In genomic region chr2:58532260-58532850, GRCm38 (mm10) we compare ENCODE assay signal across 8 mouse cellular contexts. TPM values are rescaled to one million over a fixed set of nuclear protein-coding genes. Genes with fewer than 3 reads are reported as not detected.
DNase-seq lines count a peak whose midpoint lies in the region; ATAC-seq lines count a peak whose summit lies in the region.

No protein-coding gene starts in this region.

- no peaks in the 10 kb centered on the region for H3K36me3 ChIP-seq in forebrain, embryonic 12.5 days (replicated peaks)
- H3K36me3 ChIP-seq in heart, embryonic 14.5 days (ENCODE audit: control insufficient read depth, insufficient read depth, low read length), result peaks cover 18% of the 10 kb centered on the region
- peaks cover 2% of the 10 kb centered on the region; the same call in 1 of the 2 replicates for H3K36me3 ChIP-seq in kidney, embryonic 16.5 days (ENCODE audit: insufficient read depth, low read length)
- peaks cover 6% of the 10 kb centered on the region for H3K36me3 ChIP-seq in limb, embryonic 13.5 days
- H3K36me3 ChIP-seq in midbrain, embryonic 13.5 days, result peaks cover 2% of the 10 kb centered on the region; the same call in 1 of the 2 replicates
- no peaks in the 10 kb centered on the region for H3K36me3 ChIP-seq in stomach, embryonic 15.5 days

- peaks cover 51% of the 10 kb centered on the region for H3K4me1 ChIP-seq in brown adipose tissue, adult 24 weeks (ENCODE audit: control insufficient read depth, insufficient read depth, insufficient read length, low read length)
- peaks cover 52% of the 10 kb centered on the region for H3K4me1 ChIP-seq in forebrain, embryonic 12.5 days
- H3K4me1 ChIP-seq in heart, embryonic 14.5 days (ENCODE audit: control insufficient read depth in 2 of 2, insufficient read depth in 2 of 2, low read length in 2 of 2), result peaks cover 50 to 96% of the 10 kb centered on the region in 2 experiments
- peaks cover 75% of the 10 kb centered on the region for H3K4me1 ChIP-seq in kidney, embryonic 16.5 days (ENCODE audit: insufficient read depth, low read length)
- peaks cover 64% of the 10 kb centered on the region for H3K4me1 ChIP-seq in limb, embryonic 13.5 days
- H3K4me1 ChIP-seq in midbrain, embryonic 13.5 days (replicated peaks), result peaks cover 59% of the 10 kb centered on the region
- H3K4me1 ChIP-seq in stomach, embryonic 15.5 days, result peaks cover 41% of the 10 kb centered on the region

- no peaks in the 10 kb centered on the region for H3K27me3 ChIP-seq in forebrain, embryonic 12.5 days
- H3K27me3 ChIP-seq in heart, embryonic 14.5 days (ENCODE audit: control insufficient read depth, insufficient read depth, low read length), result no peaks in the 10 kb centered on the region
- no peaks in the 10 kb centered on the region for H3K27me3 ChIP-seq in kidney, embryonic 16.5 days (ENCODE audit: insufficient read depth, low read length)
- no peaks in the 10 kb centered on the region for H3K27me3 ChIP-seq in limb, embryonic 13.5 days
- no peaks in the 10 kb centered on the region for H3K27me3 ChIP-seq in midbrain, embryonic 13.5 days
- no peaks in the 10 kb centered on the region for H3K27me3 ChIP-seq in stomach, embryonic 15.5 days (replicated peaks)

- 13% methylated on average over 10 of the region's 10 CpGs for WGBS in forebrain, embryonic 12.5 days
- WGBS in heart, embryonic 14.5 days, result 22% methylated on average over 9 of the region's 10 CpGs
- 7% methylated on average over 10 of the region's 10 CpGs for WGBS in kidney, embryonic 16.5 days
- 6% methylated on average over 10 of the region's 10 CpGs for WGBS in limb, embryonic 13.5 days
- WGBS in midbrain, embryonic 13.5 days, result 14% methylated on average over 10 of the region's 10 CpGs
- 13% methylated on average over 10 of the region's 10 CpGs for WGBS in stomach, embryonic 15.5 days

- H3K27ac ChIP-seq in brown adipose tissue, adult 24 weeks (replicated peaks; ENCODE audit: low read depth, low read length), result peak overlapping the region; percentile 69
- peak overlapping the region; percentile 78 for H3K27ac ChIP-seq in forebrain, embryonic 12.5 days
- peak overlapping the region; percentile 75 for H3K27ac ChIP-seq in heart, embryonic 14.5 days (replicated peaks in 1 of 2; ENCODE audit: control insufficient read depth in 1 of 2, insufficient read depth in 1 of 2, low read depth in 2 of 2, low read length in 2 of 2)
- peak overlapping the region; percentile 82 for H3K27ac ChIP-seq in kidney, embryonic 16.5 days (ENCODE audit: low read length)
- H3K27ac ChIP-seq in limb, embryonic 13.5 days, result peak overlapping the region; percentile 77
- peak overlapping the region; percentile 74 for H3K27ac ChIP-seq in midbrain, embryonic 13.5 days
- H3K27ac ChIP-seq in stomach, embryonic 15.5 days, result peak overlapping the region; percentile 77

- H3K9me3 ChIP-seq in forebrain, embryonic 12.5 days, result no peaks in the 10 kb centered on the region
- H3K9me3 ChIP-seq in heart, embryonic 14.5 days (ENCODE audit: control insufficient read depth, low read length), result no peaks in the 10 kb centered on the region
- no peaks in the 10 kb centered on the region for H3K9me3 ChIP-seq in kidney, embryonic 16.5 days (ENCODE audit: low read length)
- H3K9me3 ChIP-seq in limb, embryonic 13.5 days, result no peaks in the 10 kb centered on the region
- H3K9me3 ChIP-seq in midbrain, embryonic 13.5 days, result no peaks in the 10 kb centered on the region
- H3K9me3 ChIP-seq in stomach, embryonic 15.5 days, result no peaks in the 10 kb centered on the region

- ATAC-seq in forebrain, embryonic 12.5 days (ENCODE audit: low FRiP score), result peak; percentile 87
- peak; percentile 82 for ATAC-seq in heart, embryonic 14.5 days (ENCODE audit: insufficient number of reproducible peaks, insufficient read depth, low FRiP score, low read depth)
- peak; percentile 91 for ATAC-seq in kidney, embryonic 16.5 days (ENCODE audit: low FRiP score, low TSS enrichment)
- ATAC-seq in limb, embryonic 13.5 days (ENCODE audit: low FRiP score, low read depth), result peak; percentile 78
- ATAC-seq in midbrain, embryonic 13.5 days, result peak; percentile 91
- ATAC-seq in stomach, embryonic 15.5 days (ENCODE audit: insufficient read depth, low FRiP score, low read depth), result peak; percentile 84

- no peak overlapping the region for H3K4me3 ChIP-seq in brown adipose tissue, adult 24 weeks (ENCODE audit: insufficient read depth, low read depth, low read length)
- H3K4me3 ChIP-seq in forebrain, embryonic 12.5 days (replicated peaks), result no peak overlapping the region
- no peak overlapping the region for H3K4me3 ChIP-seq in heart, embryonic 14.5 days (ENCODE audit: control insufficient read depth in 1 of 2, insufficient read depth in 1 of 2, low read depth in 1 of 2, low read length in 2 of 2)
- H3K4me3 ChIP-seq in kidney, embryonic 16.5 days (ENCODE audit: low read length), result peak overlapping the region; percentile 9; the same call in 1 of the 2 replicates
- peak overlapping the region; percentile 9; the same call in 1 of the 2 replicates for H3K4me3 ChIP-seq in limb, embryonic 13.5 days
- H3K4me3 ChIP-seq in midbrain, embryonic 13.5 days (replicated peaks), result peak overlapping the region; percentile 11
- H3K4me3 ChIP-seq in stomach, embryonic 15.5 days (replicated peaks), result 0 out of 2 replicates have a peak overlapping the region, but pooled peaks have one; percentile 6

- H3K4me2 ChIP-seq in forebrain, embryonic 12.5 days, result peak overlapping the region; percentile 37
- peak overlapping the region; percentile 32; the same call in 1 of the 2 replicates for H3K4me2 ChIP-seq in heart, embryonic 14.5 days (ENCODE audit: low read length)
- H3K4me2 ChIP-seq in kidney, embryonic 16.5 days (replicated peaks; ENCODE audit: low read depth, low read length), result peak overlapping the region; percentile 43
- H3K4me2 ChIP-seq in limb, embryonic 13.5 days (replicated peaks), result peak overlapping the region; percentile 52
- H3K4me2 ChIP-seq in midbrain, embryonic 13.5 days (replicated peaks), result peak overlapping the region; percentile 45
- peak overlapping the region; percentile 38; the same call in 1 of the 2 replicates for H3K4me2 ChIP-seq in stomach, embryonic 15.5 days

- H3K9ac ChIP-seq in forebrain, embryonic 12.5 days, result 0 out of 2 replicates have a peak overlapping the region, but pooled peaks have one; percentile 7
- H3K9ac ChIP-seq in heart, embryonic 14.5 days (ENCODE audit: low read length), result no peak overlapping the region
- peak overlapping the region; percentile 47 for H3K9ac ChIP-seq in kidney, embryonic 16.5 days (replicated peaks; ENCODE audit: low read length)
- H3K9ac ChIP-seq in limb, embryonic 13.5 days, result no peak overlapping the region
- H3K9ac ChIP-seq in midbrain, embryonic 13.5 days (replicated peaks), result no peak overlapping the region
- no peak overlapping the region for H3K9ac ChIP-seq in stomach, embryonic 15.5 days

- DNase-seq in 3T3-L1 (ENCODE audit: low read depth, low spot score), result peak; percentile 16

RNA-seq across cellular contexts. Expression of gene Acvr1, which starts 34.6 kb away (rescaled TPM):
- 5.0 and 7.7 TPM in 2 replicates for polyA plus RNA-seq in brown adipose tissue, adult 24 weeks (2012; ENCODE audit: insufficient read depth, insufficient read length, missing spikeins)
- polyA plus RNA-seq in forebrain, embryonic 12.5 days (2016; fragmentation: Nextera tagmentation; extraction: Ambion mirVana), result 3.5 and 4.6 TPM in 2 replicates
- polyA plus RNA-seq in heart, embryonic 14.5 days (2014; fragmentation: Nextera tagmentation; extraction: Ambion mirVana), result 12.5 and 12.6 TPM in 2 replicates
- polyA plus RNA-seq in kidney, embryonic 16.5 days (2015; fragmentation: Nextera tagmentation; extraction: Ambion mirVana), result 5.2 and 5.8 TPM in 2 replicates
- 7.9 and 8.6 TPM in 2 replicates for polyA plus RNA-seq in limb, embryonic 13.5 days (2015; fragmentation: Nextera tagmentation; extraction: Ambion mirVana)
- 3.6 and 4.2 TPM in 2 replicates for polyA plus RNA-seq in midbrain, embryonic 13.5 days (2015; fragmentation: Nextera tagmentation; extraction: Ambion mirVana)
- 6.8 and 7.0 TPM in 2 replicates for polyA plus RNA-seq in stomach, embryonic 15.5 days (2015; fragmentation: Nextera tagmentation; extraction: Ambion mirVana)

RNA-seq across cellular contexts. Expression of gene Upp2, which starts 34.7 kb away (rescaled TPM):
- 17.8 and 18.8 TPM in 2 replicates for polyA plus RNA-seq in brown adipose tissue, adult 24 weeks (2012; ENCODE audit: insufficient read depth, insufficient read length, missing spikeins)
- 7.3 and 7.5 TPM in 2 replicates for polyA plus RNA-seq in forebrain, embryonic 12.5 days (2016; fragmentation: Nextera tagmentation; extraction: Ambion mirVana)
- 6.1 and 7.5 TPM in 2 replicates for polyA plus RNA-seq in heart, embryonic 14.5 days (2014; fragmentation: Nextera tagmentation; extraction: Ambion mirVana)
- polyA plus RNA-seq in kidney, embryonic 16.5 days (2015; fragmentation: Nextera tagmentation; extraction: Ambion mirVana), result 7.6 and 8.5 TPM in 2 replicates
- 9.5 and 10.4 TPM in 2 replicates for polyA plus RNA-seq in limb, embryonic 13.5 days (2015; fragmentation: Nextera tagmentation; extraction: Ambion mirVana)
- polyA plus RNA-seq in midbrain, embryonic 13.5 days (2015; fragmentation: Nextera tagmentation; extraction: Ambion mirVana), result 9.8 and 11.6 TPM in 2 replicates
- polyA plus RNA-seq in stomach, embryonic 15.5 days (2015; fragmentation: Nextera tagmentation; extraction: Ambion mirVana), result 6.7 and 7.1 TPM in 2 replicates

Comparison
In these comparisons a context has a peak if more than half of its experiments do, and no peak if none do; other contexts are left out.
1. H3K4me3 ChIP-seq: peak in kidney, embryonic 16.5 days (single experiment), limb, embryonic 13.5 days (single experiment), midbrain, embryonic 13.5 days (single experiment) and stomach, embryonic 15.5 days (single experiment); none in brown adipose tissue, adult 24 weeks (single experiment), forebrain, embryonic 12.5 days (single experiment) and heart, embryonic 14.5 days (0 of 2).
2. H3K9ac ChIP-seq: peak in forebrain, embryonic 12.5 days (single experiment) and kidney, embryonic 16.5 days (single experiment); none in heart, embryonic 14.5 days (single experiment), limb, embryonic 13.5 days (single experiment), midbrain, embryonic 13.5 days (single experiment) and stomach, embryonic 15.5 days (single experiment).
3. Peak in every context shown above with its lines, with median percentiles within 50 percentile points of each other: H3K27ac ChIP-seq, ATAC-seq and H3K4me2 ChIP-seq.